Comparison of ENCODE assay signal across 8 mouse cellular contexts in genomic region chrX:10993005-10993377, GRCm38 (mm10).
DNase-seq lines count a peak whose midpoint lies in the region; ATAC-seq lines count a peak whose summit lies in the region.

No protein-coding gene starts in this region.

- peak overlapping the region in 1 of 2 experiments; percentile 53; a peak in 1 of 4 replicates for H3K27ac ChIP-seq in heart, embryonic 14.5 days (replicated peaks in 1 of 2; ENCODE audit: control insufficient read depth in 1 of 2, insufficient read depth in 1 of 2, low read depth in 2 of 2, low read length in 2 of 2)

- H3K4me1 ChIP-seq in heart, embryonic 14.5 days (ENCODE audit: control insufficient read depth in 2 of 2, insufficient read depth in 2 of 2, low read length in 2 of 2), result peaks cover 3 to 10% of the 10 kb centered on the region in 2 experiments; a peak in 1 of 4 replicates

- peak; percentile 7 to 14 for DNase-seq in layer of hippocampus, adult 8-10 months (ENCODE audit: low spot score in 2 of 2)
- DNase-seq in layer of hippocampus, postnatal 36 days, result no peak
- peak; percentile 10 to 19 for DNase-seq in cerebellum, postnatal 25 days
- peak; percentile 29 to 31 for DNase-seq in kidney, postnatal 4 days
- DNase-seq in neural tube, embryonic 10.5 days (ENCODE audit: extremely low spot score, low spot score), result peak; percentile 15
- DNase-seq in thymus, postnatal 36 days, result no peak
- DNase-seq in thymus, postnatal 10 days (ENCODE audit: low spot score in 2 of 2), result no peak

- H3K9ac ChIP-seq in heart, embryonic 14.5 days (ENCODE audit: low read length), result peak overlapping the region; percentile 66; the same call in 1 of the 2 replicates

- peak overlapping the region; percentile 64 for H3K4me2 ChIP-seq in heart, embryonic 14.5 days (ENCODE audit: low read length)

- no peaks in the 10 kb centered on the region for H3K9me3 ChIP-seq in heart, embryonic 14.5 days (ENCODE audit: control insufficient read depth, low read length)

- 22% methylated on average over 6 of the region's 6 CpGs for WGBS in heart, embryonic 14.5 days

- ATAC-seq in heart, embryonic 14.5 days (ENCODE audit: insufficient number of reproducible peaks, insufficient read depth, low FRiP score, low read depth), result no peak

- no peaks in the 10 kb centered on the region for H3K27me3 ChIP-seq in heart, embryonic 14.5 days (ENCODE audit: control insufficient read depth, insufficient read depth, low read length)

- H3K36me3 ChIP-seq in heart, embryonic 14.5 days (ENCODE audit: control insufficient read depth, insufficient read depth, low read length), result no peaks in the 10 kb centered on the region

- peak overlapping the region; percentile 29 to 33; a peak in 2 of 4 replicates for H3K4me3 ChIP-seq in heart, embryonic 14.5 days (ENCODE audit: control insufficient read depth in 1 of 2, insufficient read depth in 1 of 2, low read depth in 1 of 2, low read length in 2 of 2)

Comparison
In these comparisons a context has a peak if more than half of its experiments do, and no peak if none do; other contexts are left out.
1. DNase-seq: peak in layer of hippocampus, adult 8-10 months (2 of 2), cerebellum, postnatal 25 days (2 of 2), kidney, postnatal 4 days (2 of 2) and neural tube, embryonic 10.5 days (single experiment); none in layer of hippocampus, postnatal 36 days (0 of 2), thymus, postnatal 36 days (0 of 2) and thymus, postnatal 10 days (0 of 2).